Mouse (Mus musculus): Measurements from ENCODE around the gene Arhgef15. TPM values are rescaled to one million over a fixed set of nuclear protein-coding genes. Genes with fewer than 3 reads are reported as not detected.

Arhgef15 gene
- total and polyA plus RNA-seq, 2 experiments from 2014 or later: 21.2 to 25.7 TPM

DNA sequence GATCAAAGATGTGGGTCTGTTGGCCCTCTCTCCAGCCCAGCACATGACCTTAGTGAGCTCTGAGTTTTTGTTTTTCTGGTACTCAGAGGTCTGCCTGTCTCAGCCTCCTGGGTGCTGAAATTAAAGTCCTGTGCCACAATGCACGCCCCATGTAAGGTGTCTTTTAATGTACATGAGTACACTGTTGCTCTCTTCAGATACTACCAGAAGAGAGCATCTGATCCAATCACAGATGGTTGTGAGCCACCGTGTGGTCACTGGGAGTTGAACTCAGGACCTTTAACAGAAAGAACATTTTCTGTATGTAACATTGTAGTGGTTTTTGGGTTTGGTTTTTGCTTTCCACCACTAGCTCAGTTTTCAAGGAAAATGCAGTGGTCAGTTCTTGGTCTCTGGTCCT is 53.5 kb downstream of the Arhgef15 start:
- no peak overlapping the region for H3K27ac ChIP-seq
- H3K4me3 ChIP-seq (ENCODE audit: low read length): no peak overlapping the region
- no peaks in the 10 kb centered on the region for H3K27me3 ChIP-seq (ENCODE audit: insufficient read depth, low read length)
- no peak overlapping the region for H3K9ac ChIP-seq (replicated peaks; ENCODE audit: low read length)
- ATAC-seq (no peak), DNase-seq (ENCODE audit: low spot score) (no peak)
- H3K4me1 ChIP-seq (ENCODE audit: insufficient read depth, low read length): no peaks in the 10 kb centered on the region
- peaks cover 30% of the 10 kb centered on the region; the same call in 1 of the 2 replicates for H3K36me3 ChIP-seq (ENCODE audit: insufficient read depth, low read length)
- TF ChIP-seq CTCF (IDR thresholded peaks at IDR 0.05; ENCODE audit: low read depth): no peak
- H3K9me3 ChIP-seq (ENCODE audit: low read length): no peaks in the 10 kb centered on the region
- 89% methylated on average over 2 of the region's 2 CpGs for WGBS
- no peak overlapping the region for H3K4me2 ChIP-seq (ENCODE audit: low read depth, low read length)

DNA sequence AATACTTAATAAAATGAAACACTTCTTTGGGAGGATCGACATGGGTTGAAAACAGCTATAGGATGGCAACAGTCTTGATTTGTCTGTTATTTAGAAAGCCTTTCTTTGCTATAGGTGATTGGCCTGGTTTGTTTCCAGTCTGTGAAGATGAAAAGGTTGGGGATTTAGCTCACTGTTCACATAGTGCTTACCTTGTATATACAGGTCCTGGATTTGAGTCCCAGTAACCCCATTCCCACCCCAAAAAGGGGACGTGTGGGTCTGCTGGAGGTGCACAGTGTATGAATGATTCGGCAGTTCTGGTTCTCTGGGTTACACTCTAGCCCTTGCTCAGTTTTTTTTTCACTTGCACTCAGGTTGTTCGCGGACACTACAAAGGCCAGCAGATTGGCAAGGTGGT is 54.5 kb downstream of the Arhgef15 start:
- no peaks in the 10 kb centered on the region for H3K4me1 ChIP-seq (ENCODE audit: insufficient read depth, low read length)
- TF ChIP-seq CTCF (IDR thresholded peaks at IDR 0.05; ENCODE audit: low read depth): no peak
- peak overlapping the region; percentile 86; the same call in 1 of the 2 replicates for H3K4me3 ChIP-seq (ENCODE audit: low read length)
- no peak for DNase-seq (ENCODE audit: low spot score)
- no peak overlapping the region for H3K27ac ChIP-seq
- peak overlapping the region; percentile 94 for H3K9ac ChIP-seq (replicated peaks; ENCODE audit: low read length)
- H3K4me2 ChIP-seq (ENCODE audit: low read depth, low read length): peak overlapping the region; percentile 61
- H3K36me3 ChIP-seq (ENCODE audit: insufficient read depth, low read length): peaks cover 30% of the 10 kb centered on the region; the same call in 1 of the 2 replicates
- H3K9me3 ChIP-seq (ENCODE audit: low read length): no peaks in the 10 kb centered on the region
- H3K27me3 ChIP-seq (ENCODE audit: insufficient read depth, low read length): no peaks in the 10 kb centered on the region
- WGBS: 84% methylated on average over 5 of the region's 5 CpGs
- no peak for ATAC-seq

DNA sequence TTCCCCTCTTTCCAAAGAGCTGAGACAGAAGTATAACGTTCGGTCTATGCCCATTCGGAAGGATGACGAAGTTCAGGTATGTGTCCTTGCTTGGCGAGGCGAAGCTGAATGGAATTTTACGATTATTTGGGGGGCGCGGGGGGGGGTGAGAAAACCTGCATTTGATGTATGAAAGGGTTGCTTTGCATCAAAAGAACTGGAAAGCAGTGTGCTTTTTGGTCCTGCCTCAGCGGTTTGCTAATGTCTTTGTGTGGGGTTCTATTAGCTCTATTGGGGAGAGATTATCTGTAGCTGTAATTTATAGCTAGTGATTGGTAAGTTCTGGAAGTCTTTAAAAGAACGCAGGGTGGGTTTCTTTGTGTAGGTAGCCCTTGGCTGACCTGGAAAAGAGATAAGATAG is 54.9 kb downstream of the Arhgef15 start:
- Histone ChIP-seq H3K36me3 (ENCODE audit: insufficient read depth, low read length) (peaks cover 30% of the 10 kb centered on the region; the same call in 1 of the 2 replicates), H3K9me3 (ENCODE audit: low read length) (no peaks in the 10 kb centered on the region), H3K4me1 (ENCODE audit: insufficient read depth, low read length) (no peaks in the 10 kb centered on the region), H3K4me3 (ENCODE audit: low read length) (peak overlapping the region; percentile 86), H3K27ac (no peak overlapping the region), H3K27me3 (ENCODE audit: insufficient read depth, low read length) (no peaks in the 10 kb centered on the region), H3K4me2 (ENCODE audit: low read depth, low read length) (peak overlapping the region; percentile 61), H3K9ac (replicated peaks; ENCODE audit: low read length) (peak overlapping the region; percentile 94)
- no peak for TF ChIP-seq CTCF (IDR thresholded peaks at IDR 0.05; ENCODE audit: low read depth)
- no peak for ATAC-seq
- WGBS: 8% methylated on average over 11 of the region's 11 CpGs
- no peak for DNase-seq (ENCODE audit: low spot score)

DNA sequence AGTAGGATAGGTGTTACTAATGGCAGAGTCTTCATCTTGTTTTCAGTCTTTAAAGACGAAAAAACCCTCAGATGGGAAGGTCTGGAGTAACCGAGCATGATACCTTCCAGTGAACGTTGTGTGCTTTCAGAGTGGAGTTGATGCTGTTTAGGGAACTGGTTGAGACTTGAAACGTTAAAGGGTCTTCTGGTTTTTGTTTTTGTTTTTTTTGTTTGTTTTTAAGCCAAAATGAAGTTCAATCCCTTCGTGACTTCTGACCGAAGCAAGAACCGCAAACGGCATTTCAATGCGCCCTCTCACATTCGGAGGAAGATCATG is 55.3 kb downstream of the Arhgef15 start:
- Histone ChIP-seq H3K36me3 (ENCODE audit: insufficient read depth, low read length) (peaks cover 30% of the 10 kb centered on the region; the same call in 1 of the 2 replicates), H3K4me2 (ENCODE audit: low read depth, low read length) (peak overlapping the region; percentile 61), H3K27me3 (ENCODE audit: insufficient read depth, low read length) (no peaks in the 10 kb centered on the region), H3K4me1 (ENCODE audit: insufficient read depth, low read length) (no peaks in the 10 kb centered on the region), H3K4me3 (ENCODE audit: low read length) (peak overlapping the region; percentile 86), H3K27ac (peak overlapping the region; percentile 93), H3K9ac (replicated peaks; ENCODE audit: low read length) (peak overlapping the region; percentile 94), H3K9me3 (ENCODE audit: low read length) (no peaks in the 10 kb centered on the region)
- ATAC-seq (no peak), DNase-seq (ENCODE audit: low spot score) (no peak)
- TF ChIP-seq CTCF (IDR thresholded peaks at IDR 0.05; ENCODE audit: low read depth): no peak
- WGBS: under 1% methylated on average over 9 of the region's 10 CpGs

DNA sequence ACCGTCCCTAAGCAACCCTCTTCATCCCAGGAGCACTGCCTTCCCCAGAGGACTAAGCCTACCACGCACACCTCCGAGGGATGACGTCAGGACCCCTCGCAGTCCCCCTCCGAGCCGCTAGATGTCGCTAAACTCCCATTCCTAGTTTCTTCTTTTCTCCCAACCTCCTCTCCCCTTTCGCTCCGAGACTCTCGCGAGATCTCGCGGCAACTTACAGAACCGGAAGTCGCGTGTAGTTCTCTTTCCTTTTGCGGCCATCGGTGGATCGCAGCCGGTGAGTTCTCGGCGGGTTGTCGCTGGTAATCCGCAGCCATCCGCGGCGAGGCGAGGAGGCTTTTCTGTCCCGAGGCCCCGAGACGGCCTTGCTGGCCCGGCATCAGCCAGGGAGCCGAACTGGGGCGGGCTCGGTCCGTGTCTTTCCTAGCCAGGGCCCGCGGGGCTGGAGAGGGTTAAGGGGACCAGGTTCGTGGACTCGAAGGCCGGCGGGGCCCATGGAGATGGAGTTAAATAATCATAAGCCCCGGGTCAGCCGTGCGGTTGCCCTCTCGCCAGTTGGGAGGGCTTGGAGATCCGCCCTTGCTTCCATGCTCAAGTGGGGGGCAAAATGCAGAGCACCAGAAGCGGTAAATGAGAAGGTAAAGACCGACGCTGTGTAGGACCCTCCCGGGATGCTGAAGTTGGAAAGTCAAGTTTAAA is 55.8 kb downstream of the Arhgef15 start, which contains the start of gene Rpl26:
Rpl26 (plus strand) TSS at position 233 of the 696 bp plus-strand sequence.
- ATAC-seq: peak; percentile 92
- peak; percentile 99 for TF ChIP-seq CTCF (IDR thresholded peaks at IDR 0.05; ENCODE audit: low read depth)
- WGBS: under 1% methylated on average over 52 of the region's 52 CpGs

DNA sequence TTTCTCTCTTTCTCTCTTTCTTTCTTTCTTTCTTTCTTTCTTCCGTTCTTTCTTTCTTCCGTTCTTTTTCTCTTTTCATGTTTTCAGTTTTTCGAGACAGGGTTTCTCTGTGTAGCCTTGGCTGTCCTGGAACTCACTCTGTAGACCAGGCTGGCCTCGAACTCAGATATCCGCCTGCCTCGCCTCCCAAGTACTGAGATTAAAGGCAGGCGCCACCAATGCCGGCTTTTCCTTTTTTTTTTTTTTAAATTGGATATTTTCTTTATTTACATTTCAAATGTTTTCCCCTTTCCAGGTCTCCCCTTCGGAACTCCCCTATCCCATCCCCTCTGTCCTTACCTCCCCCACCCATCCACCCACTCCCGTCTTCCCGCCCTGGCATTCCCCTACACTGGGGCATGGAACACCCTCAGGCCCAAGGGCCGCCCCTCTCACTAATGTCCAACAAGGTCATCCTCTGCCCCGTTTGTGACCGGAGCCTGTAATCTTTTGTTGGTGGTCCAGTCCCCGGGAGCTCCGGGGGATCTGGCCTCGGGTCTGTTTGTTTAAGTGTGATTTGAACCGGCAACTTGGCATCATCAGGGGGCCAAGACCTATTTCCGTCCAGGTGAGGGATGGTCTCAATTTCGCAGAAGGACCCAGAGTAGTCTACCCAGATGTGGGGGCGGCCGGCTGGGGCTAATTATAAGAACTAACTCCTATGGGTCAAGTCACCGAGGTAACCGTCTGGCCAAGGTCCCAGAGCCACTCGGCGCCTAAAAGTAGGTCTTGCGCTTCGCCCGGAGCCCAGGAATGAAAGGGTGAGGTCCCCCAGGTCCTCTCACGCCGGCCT is 56.5 kb downstream of the Arhgef15 start:
- H3K9ac ChIP-seq (replicated peaks; ENCODE audit: low read length): peak overlapping the region; percentile 44; the same call in 1 of the 2 replicates
- DNase-seq (ENCODE audit: low spot score) (peak; percentile 2), ATAC-seq (peak; percentile 65)
- H3K36me3 ChIP-seq (ENCODE audit: insufficient read depth, low read length): peaks cover 21% of the 10 kb centered on the region; the same call in 1 of the 2 replicates
- H3K4me3 ChIP-seq (ENCODE audit: low read length): peak overlapping the region; percentile 86
- no peak for TF ChIP-seq CTCF (IDR thresholded peaks at IDR 0.05; ENCODE audit: low read depth)
- no peak overlapping the region for H3K27ac ChIP-seq
- H3K27me3 ChIP-seq (ENCODE audit: insufficient read depth, low read length): no peaks in the 10 kb centered on the region
- no peaks in the 10 kb centered on the region for H3K4me1 ChIP-seq (ENCODE audit: insufficient read depth, low read length)
- WGBS: 25% methylated on average over 31 of the region's 31 CpGs
- H3K9me3 ChIP-seq (ENCODE audit: low read length): no peaks in the 10 kb centered on the region
- H3K4me2 ChIP-seq (ENCODE audit: low read depth, low read length): peak overlapping the region; percentile 61

More for the DNA sequence above, 55.8 kb downstream of the Arhgef15 start, which contains the start of gene Rpl26:
- Histone ChIP-seq H3K9me3 (ENCODE audit: low read length) (no peaks in the 10 kb centered on the region), H3K27ac (peak within 1 kb of the TSS; percentile 93), H3K36me3 (ENCODE audit: insufficient read depth, low read length) (peaks cover 29% of the 10 kb centered on the region; the same call in 1 of the 2 replicates), H3K4me1 (ENCODE audit: insufficient read depth, low read length) (no peaks in the 10 kb centered on the region), H3K4me2 (ENCODE audit: low read depth, low read length) (peak within 1 kb of the TSS; percentile 61), H3K4me3 (ENCODE audit: low read length) (peak within 1 kb of the TSS; percentile 86), H3K27me3 (ENCODE audit: insufficient read depth, low read length) (no peaks in the 10 kb centered on the region), H3K9ac (replicated peaks; ENCODE audit: low read length) (peak within 1 kb of the TSS; percentile 94)
- peak; percentile 98 for DNase-seq (ENCODE audit: low spot score)

Data from hindbrain, postnatal 0 days (tissue).